ENCODE assay signal across 8 mouse cellular contexts in genomic region chr2:51238131-51238931, GRCm38 (mm10).
DNase-seq lines count a peak whose midpoint lies in the region; ATAC-seq lines count a peak whose summit lies in the region.

No protein-coding gene starts in this region.

- no peak for ATAC-seq in inflammation-experienced regulatory T-cells, adult 6 months
- no peak for ATAC-seq in CD4-positive, CD25-positive, alpha-beta regulatory T cell, adult 4 months

- DNase-seq in adrenal gland, postnatal 14 days, result peak; percentile 8
- DNase-seq in adrenal gland, adult 2 months, result no peak
- peak; percentile 30 for DNase-seq in lung, postnatal 10 days
- DNase-seq in lung, postnatal 25 days (ENCODE audit: low spot score), result no peak
- DNase-seq in lung, postnatal 4 days, result peak; percentile 7 to 31
- no peak for DNase-seq in right cerebral cortex, postnatal 4 days

Comparison
In these comparisons a context has a peak if more than half of its experiments do, and no peak if none do; other contexts are left out.
1. DNase-seq: peak in adrenal gland, postnatal 14 days (single experiment), lung, postnatal 10 days (single experiment) and lung, postnatal 4 days (2 of 2); none in adrenal gland, adult 2 months (single experiment), lung, postnatal 25 days (single experiment) and right cerebral cortex, postnatal 4 days (single experiment).